Mouse (Mus musculus): Measurements from ENCODE around the gene Gm49393.
A peak's percentile ranks its signal among the peaks of the same experiment; 100 is the strongest.
"Not testable (repeated sequence)": the region's sequence is repeated elsewhere in the genome, so short reads cannot be mapped to it uniquely, and the experiment has no call there.

The Gm49393 gene

DNA sequence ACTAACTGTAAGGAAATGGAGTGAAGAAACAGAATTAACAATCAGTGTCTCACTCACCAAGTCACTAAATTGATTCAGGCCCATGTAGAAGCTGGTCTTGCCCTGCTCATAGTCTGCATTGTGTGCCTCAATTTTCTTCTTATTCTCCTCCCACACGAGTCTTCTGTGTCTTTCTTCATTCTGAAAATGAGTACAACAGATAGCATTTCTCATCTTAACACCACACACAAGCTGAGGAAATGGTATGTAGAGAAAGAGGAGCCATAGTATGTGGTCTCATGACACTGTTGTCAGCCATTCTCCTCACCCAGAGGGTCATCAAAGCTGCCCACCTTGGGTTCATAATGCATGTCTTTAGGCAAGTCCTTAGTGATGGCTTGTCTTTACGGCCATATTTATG lies at the start of gene Gm49393:
TSS of gene Gm49393 (minus strand) at position 101 of the 400 bp plus-strand sequence.
- DNase-seq (ENCODE audit: low read depth, low spot score) = not testable (repeated sequence)

DNA sequence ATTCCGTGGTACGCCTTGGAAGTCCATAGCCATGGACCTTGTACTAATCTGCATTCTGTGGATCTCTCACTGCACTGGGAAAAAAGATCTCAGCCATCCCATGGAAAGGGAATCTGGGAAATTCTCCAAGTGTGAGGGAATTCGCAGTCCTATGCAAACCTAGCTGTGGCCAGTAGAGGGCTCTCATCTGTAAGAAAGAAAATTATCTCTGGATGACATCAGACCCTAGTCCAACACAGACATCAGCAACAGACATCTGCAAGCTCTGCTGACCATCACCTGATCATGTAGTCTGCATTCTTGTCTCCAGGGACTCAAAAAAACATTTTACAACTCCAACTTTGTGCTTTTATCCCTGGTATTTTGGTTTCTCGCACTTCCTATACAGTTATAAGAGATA lies 36.9 kb upstream of the Gm49393 start:
- DNase-seq (ENCODE audit: low read depth, low spot score) = not testable (repeated sequence)

DNA sequence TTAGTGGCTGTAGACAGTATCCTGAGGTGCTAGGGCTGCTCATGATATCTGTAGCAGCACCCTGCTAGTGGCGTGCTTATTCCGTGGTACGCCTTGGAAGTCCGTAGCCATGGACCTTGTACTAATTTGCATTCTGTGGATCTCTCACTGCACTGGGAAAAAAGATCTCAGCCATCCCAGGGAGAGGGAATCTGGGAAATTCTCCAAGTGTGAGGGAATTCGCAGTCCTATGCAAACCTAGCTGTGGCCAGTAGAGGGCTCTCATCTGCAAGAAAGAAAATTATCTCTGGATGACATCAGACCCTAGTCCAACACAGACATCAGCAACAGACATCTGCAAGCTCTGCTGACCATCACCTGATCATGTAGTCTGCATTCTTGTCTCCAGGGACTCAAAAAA lies 28.6 kb upstream of the Gm49393 start:
- DNase-seq (ENCODE audit: low read depth, low spot score) = not testable (repeated sequence)

DNA sequence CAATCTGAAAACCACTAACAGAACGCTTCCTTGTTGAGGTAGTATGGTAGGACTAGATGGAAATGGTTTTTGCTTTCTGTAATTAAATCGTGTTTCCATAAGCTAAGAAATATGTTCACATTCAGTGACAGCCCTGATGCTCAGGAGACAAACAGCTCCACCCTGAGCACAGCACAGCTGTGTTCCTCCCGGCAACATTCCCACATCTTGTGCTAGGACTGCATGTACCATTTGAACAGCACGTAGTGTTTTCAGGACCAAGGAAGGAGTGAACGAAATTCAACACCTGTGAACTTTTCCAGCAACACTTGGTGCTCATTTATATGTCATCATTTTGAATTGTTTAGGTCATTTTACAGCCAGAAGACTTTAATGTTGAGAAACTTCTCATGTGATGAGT lies 26.3 kb upstream of the Gm49393 start:
- DNase-seq (ENCODE audit: low read depth, low spot score) = no peak

DNA sequence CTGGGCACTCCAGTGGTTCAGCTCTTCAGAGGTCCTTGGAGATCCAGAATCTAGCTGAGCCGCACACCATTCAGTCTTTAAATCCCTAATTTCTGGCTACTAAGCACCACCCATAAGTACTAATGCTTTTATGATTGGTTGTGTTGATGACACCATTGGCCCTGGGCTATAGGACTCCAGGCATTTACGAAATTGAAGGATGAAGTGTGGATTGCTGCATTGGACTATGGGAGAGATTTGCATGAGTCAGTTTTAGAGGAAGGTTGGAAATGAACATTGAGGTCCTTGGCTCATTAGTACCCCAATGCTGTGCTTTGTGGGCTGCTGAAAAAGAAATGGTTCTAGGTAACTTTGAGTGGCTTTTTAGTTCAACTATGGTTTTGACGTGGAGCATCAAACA lies 6.5 kb upstream of the Gm49393 start, which contains the start of gene Tpbpa:
TSS of gene Tpbpa (minus strand) at position 101 of the 400 bp plus-strand sequence.
- not testable (repeated sequence) for DNase-seq (ENCODE audit: low read depth, low spot score)

DNA sequence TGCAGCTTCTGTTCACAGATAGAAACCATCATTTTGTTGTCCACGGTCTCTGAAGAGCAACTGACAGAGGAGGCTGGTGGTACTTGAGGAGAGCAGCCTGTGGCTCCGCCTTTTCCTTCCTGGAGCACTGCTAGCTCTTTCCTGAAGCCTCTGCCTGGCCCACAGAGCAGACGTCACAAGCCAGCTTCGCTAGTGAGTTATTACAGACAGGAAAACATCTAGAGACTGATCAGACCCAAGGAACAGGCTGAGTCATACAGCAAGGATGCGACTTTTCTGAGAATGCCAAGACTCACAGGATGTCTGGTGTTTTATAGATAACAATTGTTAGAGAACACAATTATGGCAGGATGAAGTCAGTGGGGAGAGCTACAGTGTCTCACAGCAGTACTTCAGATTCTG lies 1.1 kb upstream of the Gm49393 start, which contains the start of the genes Gm49391 and Ctla2a:
TSS of gene Gm49391 (minus strand) at position 72 of the 402 bp plus-strand sequence.
TSS of gene Ctla2a (minus strand) at position 126 of the 402 bp plus-strand sequence.
- DNase-seq (ENCODE audit: low read depth, low spot score) = peak; percentile 66

DNA sequence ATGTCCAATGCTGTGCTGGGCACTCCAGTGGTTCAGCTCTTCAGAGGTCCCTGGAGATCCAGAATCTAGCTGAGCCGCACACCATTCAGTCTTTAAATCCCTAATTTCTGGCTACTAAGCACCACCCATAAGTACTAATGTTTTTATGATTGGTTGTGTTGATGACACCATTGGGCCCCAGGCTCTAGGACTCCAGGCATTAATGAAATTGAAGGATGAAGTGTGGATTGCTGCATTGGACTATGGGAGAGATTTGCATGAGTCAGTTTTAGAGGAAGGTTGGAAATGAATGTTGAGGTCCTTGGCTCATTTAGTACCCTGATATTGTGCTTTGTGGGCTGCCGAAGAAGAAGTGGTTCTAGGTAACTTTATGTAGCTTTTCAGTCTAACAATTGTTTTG lies 30.6 kb downstream of the Gm49393 start, which contains the start of gene Tpbpb:
TSS of gene Tpbpb (minus strand) at position 101 of the 400 bp plus-strand sequence.
- DNase-seq (ENCODE audit: low read depth, low spot score) = not testable (repeated sequence)

DNA sequence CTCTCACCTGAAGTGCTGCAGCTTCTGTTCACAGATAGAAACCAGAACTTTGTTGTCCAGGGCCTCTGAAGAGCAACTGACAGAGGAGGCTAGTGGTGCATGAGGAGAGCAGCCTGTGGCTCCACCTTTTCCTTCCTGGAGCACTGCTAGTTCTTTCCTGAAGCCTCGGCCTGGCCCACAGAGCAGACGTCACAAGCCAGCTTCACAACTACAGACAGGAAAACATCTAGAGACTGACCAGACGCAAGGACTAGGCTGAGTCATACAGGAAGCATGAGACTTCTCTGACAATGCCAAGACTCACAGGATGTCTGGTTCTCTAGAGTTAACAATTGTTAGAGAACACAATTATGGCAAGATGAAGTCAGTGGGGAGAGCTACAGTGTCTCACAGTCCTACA lies 38.1 kb downstream of the Gm49393 start, which contains the start of gene Ctla2b:
TSS of gene Ctla2b (minus strand) at position 120 of the 400 bp plus-strand sequence.
- DNase-seq (ENCODE audit: low read depth, low spot score) = peak; percentile 56

DNA sequence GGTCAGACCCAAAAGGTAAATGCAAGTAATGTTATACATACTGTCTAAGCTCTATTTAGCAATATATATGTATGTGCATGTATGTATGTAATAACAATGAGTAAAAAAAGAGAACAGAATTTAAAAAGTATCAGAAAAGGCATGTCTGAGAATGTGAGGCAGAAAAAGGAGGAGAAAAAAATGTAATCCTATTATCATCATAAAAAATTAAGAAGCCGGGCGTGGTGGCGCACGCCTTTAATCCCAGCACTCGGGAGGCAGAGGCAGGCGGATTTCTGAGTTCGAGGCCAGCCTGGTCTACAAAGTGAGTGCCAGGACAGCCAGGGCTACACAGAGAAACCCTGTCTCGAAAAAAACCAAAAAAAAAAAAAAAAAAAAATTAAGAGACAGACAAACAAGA lies 38.6 kb downstream of the Gm49393 start, which contains the start of gene Gm49392:
TSS of gene Gm49392 (minus strand) at position 101 of the 400 bp plus-strand sequence.
- DNase-seq (ENCODE audit: low read depth, low spot score) = not testable (repeated sequence)

DNA sequence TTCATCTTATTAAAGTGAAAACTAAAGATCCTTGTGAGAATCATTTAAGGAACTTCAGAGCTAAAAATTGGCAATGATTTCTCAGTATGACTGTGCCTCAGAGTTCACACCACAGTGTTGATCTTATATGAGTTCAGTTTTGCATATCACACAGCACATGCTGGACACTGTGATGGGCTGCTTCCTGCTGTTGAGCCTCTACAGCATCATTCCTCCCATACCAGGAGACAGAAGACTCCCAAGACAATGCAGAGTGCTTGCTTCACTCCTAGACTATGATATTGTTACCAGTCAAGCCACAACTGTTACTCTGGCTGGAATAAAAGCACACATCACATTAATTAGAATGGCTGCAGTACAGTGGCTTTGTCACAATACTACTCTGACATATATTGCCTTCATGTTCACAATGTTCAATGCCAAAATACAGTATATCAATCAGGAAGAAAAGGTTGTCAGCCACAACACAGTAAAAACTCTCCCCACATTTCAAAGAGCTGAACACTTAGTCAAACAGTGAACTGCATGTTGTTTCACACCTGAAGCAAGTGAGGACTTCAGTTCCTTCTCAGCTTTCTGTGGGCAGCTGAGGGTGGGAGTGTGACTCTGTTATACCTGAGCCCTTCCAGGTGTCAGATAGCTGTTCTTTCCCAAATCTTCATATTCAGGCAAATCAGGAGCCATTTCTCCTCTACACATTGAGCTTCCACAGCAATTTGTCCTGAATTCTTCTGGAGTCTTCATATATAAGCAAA lies 39.8 kb downstream of the Gm49393 start:
- DNase-seq (ENCODE audit: low read depth, low spot score) = no peak

DNA sequence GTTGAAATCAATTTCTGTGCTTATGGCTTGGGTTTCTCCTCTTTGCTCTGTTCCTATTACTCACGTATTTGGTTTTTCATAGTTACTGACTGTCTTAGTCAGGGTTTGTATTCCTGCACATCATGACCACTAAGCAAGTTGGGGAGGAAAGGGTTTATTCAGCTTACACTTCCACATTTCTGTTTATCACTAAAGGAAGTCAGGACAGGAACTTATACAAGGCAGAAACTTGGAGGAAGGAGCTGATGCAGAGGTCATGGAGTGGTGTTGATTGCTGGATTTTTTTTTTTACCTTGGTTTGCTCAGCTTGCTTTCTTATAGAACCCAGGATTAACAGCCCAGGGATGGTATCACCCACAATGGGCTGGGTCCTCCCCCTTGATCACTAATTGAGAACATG lies 43.1 kb downstream of the Gm49393 start:
- no peak for DNase-seq (ENCODE audit: low read depth, low spot score)

DNA sequence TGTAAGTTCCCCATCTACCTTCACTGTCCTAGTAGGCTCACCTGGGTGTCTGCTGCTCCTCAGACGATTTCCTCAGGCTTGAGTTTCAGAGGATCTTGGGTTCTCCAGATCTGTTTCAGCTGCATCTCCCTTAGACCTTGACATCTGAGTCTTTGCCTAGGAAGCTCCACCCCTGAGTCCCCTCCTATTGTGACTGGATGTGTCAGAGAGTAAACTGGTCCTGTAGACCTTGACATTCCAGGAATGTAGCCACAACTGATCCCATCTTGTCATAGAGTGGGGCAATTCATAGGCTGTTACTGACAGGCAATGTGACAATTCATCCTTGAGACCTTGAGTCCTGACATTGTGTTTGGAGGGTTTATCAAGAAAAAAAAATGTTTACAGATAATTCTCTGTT lies 71.1 kb downstream of the Gm49393 start, which contains the start of gene 4930486L24Rik:
TSS of gene 4930486L24Rik (minus strand) at position 195 of the 400 bp plus-strand sequence.
- no peak for DNase-seq (ENCODE audit: low read depth, low spot score)

DNA sequence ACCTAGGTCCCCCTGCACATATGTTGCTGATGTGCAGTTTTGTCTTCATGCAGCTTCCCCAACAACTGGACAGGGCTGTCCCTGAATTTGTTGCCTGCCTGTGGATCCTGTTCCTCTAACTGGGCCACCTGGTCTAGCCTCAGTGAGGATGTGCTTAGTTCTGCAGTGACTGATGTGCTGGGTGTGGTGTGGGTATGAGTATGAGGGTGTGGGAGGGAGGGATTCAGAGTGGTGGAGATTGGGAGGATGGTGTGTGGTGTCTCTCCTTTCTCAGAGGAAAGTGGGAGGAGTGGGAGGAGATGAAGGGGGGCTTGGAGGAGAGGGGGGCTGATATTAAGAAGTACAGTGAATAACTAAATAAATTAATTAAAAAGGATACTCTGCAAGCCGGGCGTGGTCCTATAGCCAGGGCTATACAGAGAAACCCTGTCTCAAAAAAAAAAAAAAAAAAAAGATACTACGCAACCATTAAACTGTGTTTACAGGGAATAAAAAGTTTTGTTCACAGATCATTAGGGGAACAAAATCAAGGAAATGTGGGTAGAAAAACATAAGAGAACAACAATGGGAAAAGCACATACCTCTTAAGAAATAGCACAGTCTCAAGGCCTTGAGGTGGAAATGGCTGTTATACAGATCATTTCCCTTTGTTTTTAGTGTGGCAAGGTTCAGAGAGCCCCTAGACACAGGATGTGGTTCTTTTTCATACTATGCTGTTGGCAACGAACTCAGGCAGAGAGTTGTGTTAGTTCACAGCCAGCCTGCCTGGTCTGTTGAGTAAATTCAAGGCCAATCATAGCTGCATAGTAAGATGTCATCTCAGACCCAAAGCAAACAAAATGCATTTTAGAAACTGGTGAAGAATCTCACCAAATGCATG lies 86.9 kb downstream of the Gm49393 start:
- DNase-seq (ENCODE audit: low read depth, low spot score) = peak; percentile 75

DNA sequence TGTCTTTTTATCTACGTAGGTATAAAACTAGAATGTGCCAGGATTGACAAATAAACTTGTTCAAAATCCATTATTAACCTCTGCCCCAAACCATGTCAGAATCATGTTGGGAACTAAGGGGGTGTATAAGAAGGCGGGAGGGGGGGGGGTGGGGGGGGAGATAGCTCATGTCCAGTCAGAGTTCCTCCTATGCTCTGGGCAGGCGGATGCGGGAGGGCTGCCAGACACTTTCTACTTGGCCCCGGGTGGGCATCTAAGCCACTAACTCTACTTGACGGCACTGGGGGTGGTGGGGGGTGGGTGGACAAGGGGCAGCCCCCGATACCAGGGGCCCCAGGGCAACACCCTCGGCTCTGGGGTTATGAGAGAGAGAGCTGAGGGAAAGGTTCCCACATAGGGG lies 92.2 kb downstream of the Gm49393 start:
- no peak for DNase-seq (ENCODE audit: low read depth, low spot score)

DNA sequence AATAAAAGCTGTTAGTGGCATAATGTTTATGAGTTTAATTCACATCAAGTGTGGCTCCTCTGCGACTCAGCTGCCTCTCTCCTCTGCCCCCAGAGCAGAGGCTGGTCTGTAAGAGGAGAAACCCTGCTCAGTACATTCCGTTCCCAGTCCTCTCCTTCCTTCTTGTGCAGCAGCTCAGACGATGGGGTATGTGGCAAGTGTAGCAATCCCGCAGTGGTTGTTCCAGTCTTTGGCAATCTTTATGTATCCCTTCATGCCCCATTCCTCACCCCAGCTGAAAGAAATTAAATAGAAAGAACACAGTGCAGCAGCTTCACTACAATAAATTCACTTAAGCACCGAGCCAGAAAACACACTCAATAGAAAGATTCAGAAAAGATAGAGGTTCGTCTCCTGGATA lies 92.7 kb downstream of the Gm49393 start:
- no peak for DNase-seq (ENCODE audit: low read depth, low spot score)

DNA sequence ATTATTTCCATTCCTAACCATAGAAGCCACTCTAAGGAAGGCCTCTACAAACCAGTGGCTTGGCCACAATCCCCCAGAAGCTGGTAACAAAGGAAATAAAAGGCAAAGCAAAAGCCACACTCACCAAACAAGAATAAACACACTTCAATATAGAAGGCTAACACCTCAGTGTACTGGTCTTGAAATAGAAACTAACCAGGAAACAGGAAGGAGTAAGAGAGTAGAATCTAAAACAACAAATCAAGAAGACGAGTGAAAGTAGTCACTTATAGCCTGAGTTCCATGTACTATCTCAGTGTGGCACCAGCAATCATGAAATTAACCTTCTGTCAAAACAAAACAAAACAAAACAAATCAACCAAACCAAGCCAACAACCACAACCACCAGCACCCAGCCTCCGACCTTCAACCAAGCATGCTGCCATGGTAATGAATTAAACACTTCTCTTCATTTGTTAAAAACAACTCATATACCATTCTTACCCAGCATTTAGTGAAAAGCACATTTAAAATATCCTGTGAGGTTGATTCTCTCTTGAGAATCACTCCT lies 96.0 kb downstream of the Gm49393 start:
- DNase-seq (ENCODE audit: low read depth, low spot score) = peak; percentile 31

DNA sequence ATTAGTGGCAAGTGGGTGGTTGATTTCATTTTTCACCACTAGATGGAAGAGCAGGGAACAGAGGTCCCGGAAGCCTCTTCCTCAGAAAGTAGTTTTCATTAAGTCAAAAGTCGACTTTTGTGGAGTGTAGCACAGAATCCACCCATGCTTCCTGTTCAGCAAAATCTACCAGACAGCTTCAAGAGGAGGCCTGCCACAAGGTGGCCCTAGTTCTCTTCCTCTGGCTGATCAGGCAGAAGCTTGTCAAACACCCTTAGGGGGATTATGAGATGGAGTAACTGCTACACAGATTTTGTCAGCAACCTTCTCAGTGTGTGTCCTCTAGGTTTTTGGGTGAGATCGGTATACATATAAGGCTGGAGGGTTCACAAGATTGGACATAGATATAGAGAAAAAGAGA lies 109.3 kb downstream of the Gm49393 start:
- peak; percentile 73 for DNase-seq (ENCODE audit: low read depth, low spot score)

DNA sequence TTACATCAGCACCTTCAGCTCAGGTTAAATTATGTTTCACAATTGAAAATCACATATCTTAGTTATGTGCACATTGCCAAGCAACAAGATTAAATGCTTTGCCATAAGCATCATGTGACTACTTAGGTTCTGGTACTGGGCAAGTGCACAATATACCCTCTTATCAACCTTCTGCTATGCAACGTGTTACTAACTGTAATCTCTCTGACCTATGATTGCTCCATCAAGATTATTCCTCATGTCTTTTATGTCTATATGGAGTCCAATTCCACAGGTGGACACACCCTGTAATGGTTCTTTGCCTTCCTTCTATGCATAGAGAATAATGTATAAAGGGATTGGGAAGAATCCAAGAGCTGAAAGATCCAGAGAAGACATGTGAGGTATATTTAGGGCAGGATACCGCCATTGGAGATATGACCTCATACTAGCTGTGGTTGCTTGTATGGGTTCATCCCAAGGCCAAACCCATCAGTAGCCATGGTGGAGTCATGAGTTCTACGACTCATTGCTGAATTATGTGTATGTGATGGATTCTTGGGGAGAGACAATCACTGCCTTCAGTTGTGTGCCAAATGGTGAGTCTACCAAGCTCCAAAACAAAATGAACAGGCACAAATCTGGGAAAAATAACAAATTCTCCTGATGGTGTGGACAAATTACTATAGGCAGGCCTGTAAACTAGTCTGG lies 114.8 kb downstream of the Gm49393 start:
- DNase-seq (ENCODE audit: low read depth, low spot score) = no peak

DNA sequence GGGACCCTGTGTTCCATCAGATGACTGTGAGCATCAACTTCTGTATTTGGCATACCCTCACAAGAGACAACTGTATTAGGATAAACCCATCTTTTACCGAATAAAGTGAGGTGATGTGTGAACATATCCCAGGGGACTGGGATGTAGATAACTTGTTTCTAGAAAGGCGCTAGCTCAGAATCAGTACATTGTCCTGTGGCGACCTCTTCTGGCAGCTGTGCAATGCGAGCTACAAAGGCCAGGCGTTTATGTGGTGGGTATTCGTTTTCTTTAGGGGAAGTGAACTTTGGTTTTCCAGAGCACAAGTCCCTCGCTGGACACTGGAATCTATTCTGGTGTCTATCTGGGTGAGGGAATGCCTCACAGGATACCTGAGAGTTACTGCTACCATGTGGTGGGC lies 115.9 kb downstream of the Gm49393 start:
- DNase-seq (ENCODE audit: low read depth, low spot score) = peak; percentile 39

DNA sequence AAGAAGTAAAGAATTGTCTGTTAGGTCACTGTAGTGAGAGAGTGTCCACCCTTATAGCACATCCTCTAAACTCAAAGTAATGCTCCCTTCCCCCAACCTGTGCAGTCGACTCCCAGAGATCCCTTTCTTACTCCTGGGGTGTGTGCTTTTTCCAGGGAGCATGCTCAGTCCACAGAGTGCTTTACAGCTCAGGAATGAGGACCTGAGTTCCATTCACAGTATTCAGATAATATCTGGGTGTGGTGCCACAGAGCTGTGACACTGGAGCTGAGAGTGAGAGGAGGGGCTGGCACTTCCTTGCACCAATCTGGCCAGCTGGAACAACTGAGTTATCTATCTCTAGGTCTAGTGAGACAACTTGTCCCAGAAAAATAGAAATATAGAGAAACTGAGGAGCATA lies 121.7 kb downstream of the Gm49393 start:
- DNase-seq (ENCODE audit: low read depth, low spot score) = no peak

DNA sequence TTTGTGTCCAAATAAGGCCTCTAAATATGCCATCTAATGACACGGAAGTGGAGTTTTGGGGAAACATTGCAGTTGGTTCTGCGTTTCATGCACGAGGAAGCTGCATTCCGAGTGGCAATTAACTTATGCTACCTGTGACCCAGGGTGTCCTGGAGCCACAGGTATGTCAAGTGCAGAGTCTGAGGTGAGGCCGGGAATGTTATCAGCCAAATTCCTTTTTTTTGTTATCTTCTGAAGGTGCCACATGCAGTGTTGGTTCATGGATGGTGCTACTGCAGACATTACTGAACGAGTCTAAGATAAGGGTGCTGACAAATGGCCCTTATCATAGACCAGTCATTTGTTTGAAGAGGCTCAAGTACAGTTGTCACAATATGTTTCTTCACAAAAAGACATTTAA lies 122.6 kb downstream of the Gm49393 start:
- no peak for DNase-seq (ENCODE audit: low read depth, low spot score)
